Mouse (Mus musculus) thymus, postnatal 0 days (tissue): ENCODE results near the gene Cwc27. TPM values are rescaled to one million over a fixed set of nuclear protein-coding genes. Genes with fewer than 3 reads are reported as not detected.

ENCODE experiments used
- DNase-seq: peaks from one replicate; pipeline ENCODE4 v3.0.0-alpha.2; 2015; ENCODE audit warnings: low spot score
- polyA plus RNA-seq: library from polyadenylated mRNA; unstranded; fragments of >200 nt; fragmentation: Nextera tagmentation; extraction: Ambion mirVana; gene quantifications from 2 replicates; pipeline ENCODE4 v1.2.1, GENCODE M21; 2015

The Cwc27 gene
- polyA plus RNA-seq, 1 experiment from 2014 or later = 24.3 TPM

DNA sequence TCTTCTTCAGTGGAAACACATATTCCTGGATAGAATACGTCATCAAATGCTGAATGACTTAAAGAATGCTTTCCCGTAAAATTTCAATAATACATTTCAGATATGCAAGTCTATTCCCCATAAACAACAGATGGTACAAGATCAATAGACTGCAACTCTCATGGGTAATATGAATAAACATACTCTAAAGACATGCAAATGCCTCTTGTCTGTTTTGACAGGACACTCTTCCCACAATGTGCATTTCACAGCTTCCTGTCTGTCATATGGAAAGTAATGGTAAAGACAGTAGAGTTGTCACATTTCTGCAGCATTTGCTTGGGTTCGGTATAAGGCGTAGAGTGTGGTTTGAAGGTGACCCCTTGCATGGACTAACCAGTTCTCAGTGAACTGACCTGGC lies 29.7 kb downstream of the Cwc27 start:
- DNase-seq = no peak

DNA sequence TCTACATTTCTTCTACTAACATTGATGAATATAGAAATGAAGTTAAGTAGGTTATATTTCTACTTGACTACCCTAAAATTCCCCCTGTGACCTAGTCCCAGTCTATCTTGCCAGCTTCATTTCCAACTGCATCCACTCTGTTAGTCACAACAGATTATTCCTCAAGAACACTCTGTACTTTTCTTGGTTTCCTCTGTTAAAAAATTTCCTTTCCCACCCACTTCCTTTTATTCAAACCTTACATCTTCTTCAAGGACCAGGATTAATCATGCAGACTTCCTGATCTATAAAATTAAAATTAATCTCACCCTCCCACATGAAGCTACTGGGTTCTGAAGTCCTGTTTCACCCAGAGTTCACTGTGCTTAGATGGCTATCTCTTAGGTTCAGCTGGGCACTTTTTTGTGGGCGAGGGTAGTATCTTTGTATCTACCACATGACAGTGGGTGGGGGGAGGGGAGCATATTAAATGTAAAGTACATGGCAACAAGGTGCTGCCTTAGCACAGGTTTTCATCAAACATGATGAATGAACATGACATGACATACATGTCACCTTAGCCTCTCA lies 37.8 kb downstream of the Cwc27 start:
- peak; percentile 28 for DNase-seq

DNA sequence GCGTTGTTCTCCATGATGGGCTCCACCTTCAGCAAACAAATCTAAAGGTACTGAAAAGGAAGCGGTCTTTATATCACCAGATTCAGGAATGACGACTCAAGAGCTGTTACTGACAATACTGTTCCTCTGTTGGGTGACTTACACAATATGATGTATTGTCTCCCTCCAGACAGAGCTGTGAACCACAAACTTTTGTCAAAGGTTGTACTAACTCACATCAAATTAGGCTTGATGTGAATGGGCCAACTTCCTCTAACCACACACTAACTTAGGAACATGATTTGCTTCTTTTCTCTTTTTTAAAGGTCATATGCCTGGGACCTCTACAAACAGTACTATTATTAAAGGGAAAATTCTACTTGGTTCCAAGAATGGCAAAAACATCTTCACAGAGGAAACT lies 53.7 kb downstream of the Cwc27 start:
- no peak for DNase-seq

DNA sequence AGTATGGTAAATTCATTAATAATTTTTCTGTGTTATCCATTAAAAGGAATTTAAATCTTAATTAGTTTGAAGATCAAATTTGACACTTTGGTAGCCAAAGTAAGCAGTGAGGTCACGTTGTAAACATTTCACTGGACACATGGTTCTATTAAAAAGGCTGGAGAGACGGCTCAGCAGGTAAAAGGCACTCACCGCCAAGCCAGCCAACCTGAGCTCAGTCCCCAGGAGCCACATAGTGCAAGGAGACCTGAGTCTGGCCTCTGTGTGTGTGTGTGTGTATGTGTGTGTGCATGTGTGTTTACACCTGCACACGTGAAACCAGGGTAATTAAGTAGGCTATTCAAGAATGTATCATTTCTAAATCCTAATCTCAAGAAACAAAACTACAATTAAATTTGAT lies 54.5 kb downstream of the Cwc27 start:
- DNase-seq = no peak

DNA sequence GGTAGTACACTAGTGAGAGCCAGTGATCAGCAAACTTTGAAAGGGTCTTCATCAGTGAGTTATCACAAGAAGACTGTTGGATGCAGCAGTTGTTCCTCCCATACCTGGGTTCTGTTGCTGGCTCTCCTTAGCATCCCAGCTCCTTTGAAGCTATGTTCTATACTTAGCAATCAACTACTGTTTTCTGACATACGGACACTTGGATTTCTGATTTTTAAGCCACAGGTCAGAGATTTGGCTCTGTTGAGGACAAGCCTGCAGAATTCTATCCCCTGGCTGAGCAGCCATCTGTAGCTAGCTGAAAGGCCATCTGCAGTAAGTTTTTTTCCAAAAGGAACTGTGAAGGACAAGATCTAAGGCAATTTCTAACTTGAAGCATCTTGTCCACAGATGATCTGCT lies 57.6 kb downstream of the Cwc27 start:
- no peak for DNase-seq

DNA sequence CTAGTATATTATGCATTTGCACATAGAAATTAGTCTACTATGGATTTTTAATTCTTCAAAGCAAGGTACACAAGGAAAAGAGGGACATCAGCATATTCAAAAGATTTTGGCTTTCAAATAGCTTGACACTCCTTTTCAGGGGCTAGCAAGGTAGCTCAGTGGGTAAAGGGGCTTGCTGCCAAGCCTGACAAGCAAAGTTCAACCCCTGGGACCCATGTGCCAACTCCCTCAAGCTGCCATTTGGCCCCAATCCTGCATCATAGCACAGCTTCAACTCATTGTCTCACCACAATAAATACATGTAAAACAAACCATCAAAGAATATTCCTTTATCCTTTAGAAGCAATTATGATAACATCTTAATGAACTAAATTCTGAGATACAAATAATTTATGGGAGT lies 69.9 kb downstream of the Cwc27 start:
- DNase-seq = no peak

DNA sequence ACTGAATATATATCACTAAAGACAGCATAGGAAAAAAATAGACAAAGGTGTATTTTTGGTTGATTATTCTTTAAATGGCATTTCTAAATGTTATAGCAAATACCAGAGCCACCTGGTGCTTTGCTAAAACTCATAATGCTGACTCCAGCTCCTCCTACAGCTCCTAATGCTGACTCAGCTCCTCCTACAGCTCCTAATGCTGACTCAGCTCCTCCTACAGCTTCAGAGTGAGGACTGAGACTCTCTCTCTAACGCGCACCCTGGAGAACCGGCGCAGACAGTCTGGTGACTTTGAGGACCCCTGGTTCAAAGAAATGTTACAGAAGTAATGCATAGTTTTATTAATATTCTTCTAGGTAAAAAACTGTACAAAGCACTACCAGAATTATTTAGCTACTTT lies 74.1 kb downstream of the Cwc27 start:
- no peak for DNase-seq

DNA sequence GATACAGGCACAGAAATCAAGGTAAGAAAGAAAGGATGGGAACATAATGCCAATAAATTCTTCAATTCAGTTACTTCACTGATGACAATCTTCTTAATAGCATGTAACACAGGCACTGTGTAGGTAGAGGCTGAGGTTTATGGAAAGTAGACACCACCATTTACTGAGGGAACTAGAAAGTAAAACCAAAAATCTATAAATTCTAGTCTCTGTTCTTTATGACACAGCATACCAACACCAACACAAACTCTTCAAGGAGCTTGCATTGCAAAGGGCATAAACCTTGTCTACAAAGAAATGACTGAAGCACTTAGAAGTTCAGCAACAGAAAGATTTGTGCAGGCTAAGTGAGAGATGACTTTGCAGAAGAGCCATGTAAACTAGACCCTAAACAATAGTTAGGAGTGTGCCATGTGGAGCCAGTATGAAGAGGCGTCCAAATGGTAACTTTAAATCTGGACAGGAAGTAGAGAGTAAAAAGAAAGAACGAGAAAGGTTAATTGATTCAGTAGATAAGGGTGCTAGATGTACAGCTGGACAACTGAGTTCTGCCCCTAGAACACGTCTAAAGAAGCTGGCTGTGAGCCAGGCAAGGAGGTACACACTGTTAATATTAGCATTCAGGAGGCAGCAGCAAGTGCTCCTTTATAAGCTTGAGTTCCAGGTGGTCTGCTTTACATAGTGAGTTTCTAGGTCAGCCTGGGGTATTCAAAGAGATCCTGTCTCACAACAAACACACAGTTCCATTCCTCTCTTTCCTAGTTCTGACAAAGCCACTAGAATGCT lies 87.5 kb downstream of the Cwc27 start:
- DNase-seq = no peak

DNA sequence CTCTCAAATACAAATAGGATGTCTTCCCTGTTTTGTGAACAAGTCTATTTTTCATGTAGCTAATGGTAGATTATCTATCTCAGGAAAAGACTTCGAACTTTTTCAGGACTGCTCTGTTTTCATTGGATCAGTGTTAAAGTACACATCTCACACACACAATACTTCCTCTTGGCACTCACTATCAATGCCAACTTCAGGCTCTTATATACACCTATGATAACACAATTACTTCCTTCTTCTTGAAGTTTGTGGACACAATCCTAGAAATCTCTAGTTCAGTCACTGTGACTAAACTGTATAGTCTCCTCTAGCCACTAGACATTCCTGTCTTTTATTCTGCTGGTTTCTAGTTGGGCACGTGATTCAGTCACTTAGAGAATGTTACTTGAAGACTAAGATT lies 89.3 kb downstream of the Cwc27 start:
- DNase-seq = no peak

DNA sequence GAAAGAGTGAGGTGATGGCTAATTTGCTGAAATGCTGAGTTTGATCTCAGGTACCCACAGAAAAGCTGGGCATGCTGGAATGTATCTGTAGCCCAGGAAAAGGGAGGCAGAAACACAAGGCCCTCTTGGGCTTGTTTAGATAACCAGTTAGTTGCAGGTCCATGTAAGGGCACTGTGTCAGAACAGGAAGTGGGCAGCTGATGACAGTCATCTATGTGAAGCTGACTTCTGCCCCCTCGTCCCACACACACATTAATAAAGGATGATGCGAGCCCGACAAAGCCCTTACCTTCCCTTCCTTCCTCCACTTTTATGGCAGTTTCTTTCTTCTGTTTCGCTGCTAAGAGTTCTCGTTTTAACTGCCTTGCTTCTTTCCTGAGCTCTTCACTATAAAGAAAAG lies 96.8 kb downstream of the Cwc27 start:
- DNase-seq = no peak

DNA sequence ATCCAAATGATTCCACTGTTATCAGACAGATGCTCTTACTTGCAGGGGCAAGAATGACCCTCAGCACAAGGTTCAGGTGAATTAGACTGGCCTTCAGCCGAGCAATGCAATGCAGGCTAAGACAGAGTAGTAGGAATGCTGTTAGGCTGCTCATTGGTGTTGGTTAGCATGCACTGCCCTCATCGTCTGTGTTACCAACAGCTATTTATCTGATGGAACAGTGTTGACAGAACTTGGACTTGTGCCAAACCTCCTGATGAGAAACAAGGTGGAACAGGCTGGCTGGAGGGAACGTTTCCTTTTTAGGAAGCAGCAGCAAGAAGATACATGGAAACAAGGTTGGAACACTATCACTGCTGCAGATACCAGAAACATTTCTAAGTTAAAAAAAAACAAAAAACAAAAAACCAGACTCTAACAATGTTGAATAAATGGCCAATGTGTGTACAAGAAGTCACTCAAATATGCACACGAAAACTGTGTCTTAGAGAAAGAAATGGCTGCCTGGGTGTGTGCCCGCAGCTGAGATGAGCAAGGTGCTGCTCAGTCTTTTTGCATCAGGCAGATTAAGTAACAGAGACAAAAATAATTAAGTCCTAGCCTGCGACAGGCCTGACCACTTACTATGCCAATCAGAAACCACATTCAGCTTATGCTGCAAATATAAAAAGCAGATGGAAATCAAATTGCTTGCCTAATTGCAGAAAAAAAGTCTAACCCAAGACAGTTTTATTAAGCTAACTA lies 122.2 kb downstream of the Cwc27 start:
- DNase-seq = no peak

DNA sequence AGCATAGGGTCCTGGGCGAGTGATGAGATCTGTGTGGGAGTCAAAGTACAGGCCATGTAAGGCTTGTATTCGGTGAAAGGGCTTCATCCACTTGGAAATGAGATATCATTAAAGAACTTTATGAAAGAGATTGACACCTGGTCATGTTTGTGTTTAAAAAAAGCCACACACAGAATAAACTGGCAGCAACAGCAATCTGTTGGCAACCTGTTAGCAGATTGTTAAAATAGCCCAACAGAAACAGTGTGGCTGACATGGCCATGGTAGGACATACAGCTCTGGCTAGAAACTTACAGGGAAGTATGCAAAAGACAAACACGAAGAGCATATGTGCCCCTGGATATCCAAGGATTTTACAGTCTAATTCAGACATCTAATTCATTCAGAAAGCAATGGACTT lies 124.2 kb downstream of the Cwc27 start:
- no peak for DNase-seq

DNA sequence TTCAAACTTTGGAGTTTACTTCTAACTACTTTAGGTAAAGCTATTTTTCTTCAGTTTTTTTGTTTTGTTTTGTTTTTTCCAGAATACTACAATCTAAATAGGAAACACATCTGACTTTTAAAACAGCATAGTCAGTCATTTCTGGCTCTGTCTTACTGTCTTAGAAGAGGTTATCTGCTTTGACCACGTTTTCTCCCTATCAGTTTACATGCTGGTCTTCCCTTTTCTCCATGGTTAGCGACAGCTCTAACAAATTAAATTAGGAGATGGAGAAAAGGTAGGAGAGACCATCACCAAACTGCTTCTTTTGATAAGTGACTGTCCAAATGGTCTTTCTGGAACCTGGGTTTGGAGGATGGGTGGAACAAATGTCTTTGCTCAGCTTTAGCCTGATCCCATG lies 131.4 kb downstream of the Cwc27 start:
- DNase-seq = no peak

DNA sequence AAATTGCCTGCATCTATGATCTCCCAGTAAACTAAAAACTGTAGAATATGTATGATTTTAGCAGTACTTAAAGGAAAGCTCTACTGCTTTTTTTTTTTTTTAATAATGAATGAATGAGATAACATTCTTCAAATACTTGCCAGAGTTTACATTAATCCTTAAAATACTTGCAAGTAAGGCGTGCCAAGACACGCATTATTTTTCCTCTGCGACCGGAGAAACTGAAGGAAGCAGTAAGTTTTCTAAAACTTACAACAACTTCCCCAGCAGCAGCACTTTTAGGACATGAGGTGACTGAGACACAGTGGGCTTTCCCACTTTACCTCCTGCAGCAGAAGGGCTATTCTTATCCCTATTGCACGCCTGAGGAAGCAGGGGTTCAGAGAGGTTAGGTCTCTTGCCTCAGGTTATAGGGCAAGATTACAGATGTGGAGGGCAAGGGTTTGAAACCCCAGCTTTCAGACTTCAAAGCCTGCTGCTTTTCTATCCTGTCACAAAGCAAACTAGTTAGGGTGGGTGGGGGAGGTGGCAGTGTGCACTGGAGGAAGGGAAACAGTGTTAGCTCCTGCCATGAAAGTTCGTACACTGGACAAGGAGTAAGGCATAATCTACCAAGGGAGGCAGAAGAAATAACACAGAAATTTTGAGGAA lies 132.5 kb downstream of the Cwc27 start:
- DNase-seq = no peak

DNA sequence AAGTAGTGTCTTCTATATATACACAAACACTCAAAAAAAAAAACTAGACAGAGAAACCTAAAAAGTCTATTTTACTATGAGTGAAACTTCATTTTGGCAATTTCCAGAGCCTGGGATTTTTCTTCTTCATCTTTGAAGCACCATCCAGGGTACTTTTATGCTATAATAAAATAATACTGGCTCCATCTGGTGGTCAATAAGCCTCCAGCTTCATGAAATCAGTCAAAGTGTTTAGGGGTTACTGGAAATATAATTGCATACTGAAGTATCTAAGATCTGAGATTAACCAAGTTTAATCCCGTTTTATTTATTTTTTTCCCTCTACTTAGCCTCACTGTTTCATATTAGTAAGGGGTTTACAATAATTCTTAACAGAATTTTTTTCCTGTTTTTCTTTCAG lies 135.7 kb downstream of the Cwc27 start:
- no peak for DNase-seq

DNA sequence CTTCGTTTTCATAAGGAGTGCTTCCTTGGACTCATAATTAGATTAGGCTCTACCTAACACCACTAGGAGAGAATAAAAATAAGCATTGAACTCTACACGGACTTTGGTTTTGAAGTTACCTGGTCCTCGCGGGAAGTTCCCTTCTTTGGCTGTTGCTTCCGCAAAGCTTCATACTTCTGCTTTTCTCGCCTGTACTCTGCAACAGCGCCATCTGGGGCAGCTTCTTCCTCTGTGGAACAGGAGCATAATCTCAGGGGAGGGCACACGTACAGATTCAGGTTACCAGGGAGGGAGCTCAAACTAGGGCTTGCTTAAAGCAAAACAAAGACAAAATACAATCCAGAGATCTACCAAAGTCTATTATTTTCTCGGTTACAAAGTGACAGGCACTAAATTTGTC lies 155.8 kb downstream of the Cwc27 start:
- no peak for DNase-seq

DNA sequence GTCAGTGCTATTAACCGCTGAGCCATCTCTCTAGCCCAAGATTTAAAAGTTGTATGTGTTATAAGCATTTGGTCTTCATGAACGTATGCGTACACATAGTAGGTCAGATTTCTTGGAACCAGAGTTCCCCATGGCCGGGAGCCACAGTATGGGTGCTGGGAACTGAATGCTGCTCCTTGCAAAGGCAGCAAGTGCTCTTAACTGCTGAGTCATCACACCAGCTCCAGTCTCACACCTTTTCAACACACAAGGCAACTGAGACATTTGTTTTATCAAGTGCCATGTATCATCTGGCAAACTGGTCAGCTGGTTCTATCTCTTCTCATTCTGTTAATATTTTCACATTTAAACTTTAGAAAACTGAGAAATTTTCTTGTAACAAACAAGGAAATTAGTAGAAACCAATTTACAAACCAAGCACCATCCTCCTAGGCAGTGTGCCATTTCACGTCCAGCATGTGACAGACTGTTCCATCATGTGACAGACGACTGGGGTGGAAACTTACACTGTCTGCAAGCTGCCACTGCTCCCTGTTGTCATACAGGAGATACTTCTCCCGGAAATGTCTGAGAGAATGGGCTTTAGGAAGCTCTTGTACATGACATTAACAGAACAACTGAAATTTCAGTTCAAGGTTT lies 156.8 kb downstream of the Cwc27 start:
- no peak for DNase-seq

DNA sequence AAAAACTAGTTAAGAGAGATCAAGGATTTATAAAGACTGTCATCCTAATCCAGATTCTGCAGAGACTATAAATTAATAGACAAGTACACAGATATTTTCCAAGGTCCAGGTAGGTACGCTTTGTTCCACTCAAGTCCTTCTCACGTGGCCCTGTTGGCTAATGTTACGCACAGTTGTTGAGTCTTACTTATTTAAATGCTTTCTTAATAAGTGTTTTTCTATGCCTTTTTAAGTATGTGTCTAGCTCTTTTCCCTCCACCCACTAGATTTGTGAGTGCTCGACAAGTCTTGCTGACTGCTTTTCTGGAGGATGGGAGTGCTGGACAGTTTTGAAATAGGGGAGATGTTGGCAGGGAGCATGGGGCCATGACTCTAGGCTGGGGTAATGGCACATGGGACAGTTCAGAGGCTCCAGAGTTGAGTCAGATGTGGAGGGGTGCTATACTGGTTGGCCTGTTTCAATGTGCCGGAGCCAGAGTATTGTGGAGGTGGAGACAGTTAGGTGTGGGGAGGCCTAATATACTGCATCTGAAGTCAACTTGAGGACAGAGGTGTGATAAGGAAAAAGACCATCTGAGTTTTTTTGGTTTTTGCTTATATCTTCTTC lies 160.2 kb downstream of the Cwc27 start:
- DNase-seq = no peak

DNA sequence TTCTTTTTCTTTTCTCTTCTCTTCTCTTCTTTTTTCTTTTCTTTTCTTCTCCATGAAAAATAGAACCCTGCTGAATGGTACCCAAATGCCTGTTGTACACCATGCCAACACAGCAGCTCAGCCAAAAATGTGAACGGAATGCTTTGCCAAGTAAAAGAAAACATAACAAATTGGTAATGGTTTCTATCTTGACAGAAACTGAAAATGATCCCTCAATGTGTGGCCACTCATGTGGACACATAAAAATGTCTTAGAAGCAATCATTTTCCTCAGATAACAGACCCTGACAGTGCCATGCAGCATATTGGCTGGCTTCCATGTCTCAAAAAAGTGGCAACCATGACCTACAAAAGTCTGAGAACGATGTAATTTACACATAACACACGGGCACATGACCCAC lies 161.8 kb downstream of the Cwc27 start:
- DNase-seq = no peak

DNA sequence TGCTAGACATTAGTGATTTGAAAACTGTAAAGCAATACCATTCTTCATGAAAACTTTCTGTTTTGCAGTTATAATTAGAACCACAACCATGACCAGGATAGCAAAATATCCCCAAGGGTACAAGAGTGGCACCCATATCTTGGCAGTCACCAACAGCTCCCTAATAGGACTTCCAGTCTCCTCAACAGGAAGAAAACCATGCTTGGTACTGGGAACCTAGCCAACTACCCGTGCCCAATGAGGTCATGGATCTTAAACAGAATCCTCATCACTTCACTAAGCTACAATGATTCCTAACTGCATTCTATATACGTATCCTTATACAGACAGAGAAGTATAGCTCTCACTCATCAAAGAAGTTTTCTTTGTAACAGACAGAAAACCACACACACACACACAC lies 165.2 kb downstream of the Cwc27 start:
- DNase-seq = no peak

DNA sequence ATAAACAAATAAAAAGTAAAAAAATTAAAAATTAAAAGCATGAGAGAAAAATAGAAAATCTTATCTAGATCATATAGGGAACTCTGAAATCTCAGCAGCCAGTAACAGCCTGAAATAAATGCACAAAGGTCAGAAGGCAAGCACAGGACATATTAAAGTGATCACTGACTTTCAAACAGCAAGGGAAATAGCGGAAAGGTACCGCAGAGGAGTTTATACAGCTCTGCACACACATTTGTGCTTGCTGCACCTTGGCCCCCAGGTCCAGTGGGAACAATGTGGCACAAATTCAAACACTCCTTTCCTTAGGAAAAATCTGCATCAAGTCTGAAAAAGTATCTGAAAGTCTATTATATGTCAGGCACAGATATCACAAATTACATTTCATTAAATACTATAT lies 166.3 kb downstream of the Cwc27 start:
- DNase-seq = no peak
